Mouse (Mus musculus): ENCODE measurements around the gene Glce. TPM values are rescaled to one million over a fixed set of nuclear protein-coding genes. Genes with fewer than 3 reads are reported as not detected.
A peak's percentile ranks its signal among the peaks of the same experiment; 100 is the strongest.

Gene Glce
- total and polyA plus RNA-seq, 3 experiments, result 7.4 to 16.4 (median 13.1) TPM

- dilution Hi-C loops (cut with MboI; ENCODE audit: extremely low pct_ligation_motif_present, extremely low pct_unique_long_range_greater_than_20kb, low sequenced_read_pairs), result no loop called here
- no peak for TF ChIP-seq ETS1 (conservative IDR thresholded peaks at IDR 0.05; ENCODE audit: low read depth, low read length)
- no peak for TF ChIP-seq HCFC1 (IDR thresholded peaks at IDR 0.05; ENCODE audit: low read depth, low read length)
- no peak for TF ChIP-seq PAX5 (IDR thresholded peaks at IDR 0.05; ENCODE audit: low read length)
- no peak for TF ChIP-seq ELF1 (IDR thresholded peaks at IDR 0.05; ENCODE audit: low read depth, low read length)
- TF ChIP-seq CTCF (conservative IDR thresholded peaks at IDR 0.05 in 1 of 2, IDR thresholded peaks at IDR 0.05 in 1 of 2; ENCODE audit: low read depth in 2 of 2, low read length in 2 of 2), result no peak
- no peak for TF ChIP-seq TCF12 (IDR thresholded peaks at IDR 0.05; ENCODE audit: low read depth, low read length)
- no peak for TF ChIP-seq MAX (IDR thresholded peaks at IDR 0.05; ENCODE audit: low read length)
- no peak for TF ChIP-seq E2F4 (IDR thresholded peaks at IDR 0.05; ENCODE audit: insufficient replicate concordance, low read depth, low read length)
- Histone ChIP-seq H3K4me3 (replicated peaks in 1 of 3; ENCODE audit: low read depth in 2 of 3, low read length in 2 of 3, poor library complexity in 1 of 3) (no peak overlapping the region), H3K79me2 (replicated peaks; ENCODE audit: control insufficient read depth, extremely low read depth, insufficient read depth, poor library complexity, severe bottlenecking) (no peaks in the 10 kb centered on the region), H3K27ac (ENCODE audit: insufficient read depth, low read depth) (no peak overlapping the region), H3K9me3 (replicated peaks; ENCODE audit: low read length) (peaks cover 5% of the 10 kb centered on the region), H3K27me3 (replicated peaks) (peaks cover 1% of the 10 kb centered on the region), H3K4me2 (ENCODE audit: insufficient read depth, low read depth, poor library complexity, severe bottlenecking) (no peak overlapping the region), H3K4me1 (ENCODE audit: control insufficient read depth in 1 of 2, insufficient read depth in 2 of 2) (peaks cover 7% of the 10 kb centered on the region in 2 experiments), H3K9ac (ENCODE audit: insufficient read depth, low read depth) (no peak overlapping the region), H3K36me3 (replicated peaks in 1 of 2; ENCODE audit: control insufficient read depth in 1 of 2, insufficient read depth in 1 of 2, low read length in 1 of 2) (no peaks in the 10 kb centered on the region)
- in situ Hi-C loops (cut with MboI; ENCODE audit: low pct_ligation_motif_present, low pct_unique_long_range_greater_than_20kb, low sequenced_read_pairs), result no loop called here
- no peak for DNase-seq (ENCODE audit: extremely low read depth)
These were observed 49.8 kb upstream of the Glce start for GRCm38 (mm10) chr9:62172239-62172638.

- in situ Hi-C loops (cut with MboI; ENCODE audit: low pct_ligation_motif_present, low pct_unique_long_range_greater_than_20kb, low sequenced_read_pairs), result no loop called here
- peak; percentile 39 for DNase-seq (ENCODE audit: extremely low read depth)
- H3K4me2 ChIP-seq (ENCODE audit: insufficient read depth, low read depth, poor library complexity, severe bottlenecking), result no peak overlapping the region
- TF ChIP-seq MYC (IDR thresholded peaks at IDR 0.05; ENCODE audit: low read depth, low read length) (no peak), RAD21 (IDR thresholded peaks at IDR 0.05; ENCODE audit: low read depth, low read length) (no peak), RCOR1 (conservative IDR thresholded peaks at IDR 0.05; ENCODE audit: low read depth, low read length) (no peak), ZNF384 (IDR thresholded peaks at IDR 0.05; ENCODE audit: low read depth, low read length) (no peak), NRF1 (IDR thresholded peaks at IDR 0.05; ENCODE audit: low read depth, low read length) (no peak), USF1 (IDR thresholded peaks at IDR 0.05; ENCODE audit: low read depth, low read length) (no peak), POLR2AphosphoS2 (IDR thresholded peaks at IDR 0.05; ENCODE audit: low read depth, low read length) (no peak), E2F4 (IDR thresholded peaks at IDR 0.05; ENCODE audit: insufficient replicate concordance, low read depth, low read length) (no peak)
- dilution Hi-C loops (cut with MboI; ENCODE audit: extremely low pct_ligation_motif_present, extremely low pct_unique_long_range_greater_than_20kb, low sequenced_read_pairs), result no loop called here
- peaks cover under 1% of the 10 kb centered on the region for H3K27me3 ChIP-seq (replicated peaks)
- no peak overlapping the region for H3K9ac ChIP-seq (ENCODE audit: insufficient read depth, low read depth)
- no peak overlapping the region for H3K4me3 ChIP-seq (replicated peaks in 1 of 3; ENCODE audit: low read depth in 2 of 3, low read length in 2 of 3, poor library complexity in 1 of 3)
- H3K4me1 ChIP-seq (ENCODE audit: control insufficient read depth in 1 of 2, insufficient read depth in 2 of 2), result peaks cover 7% of the 10 kb centered on the region in 2 experiments
- no peaks in the 10 kb centered on the region for H3K79me2 ChIP-seq (replicated peaks; ENCODE audit: control insufficient read depth, extremely low read depth, insufficient read depth, poor library complexity, severe bottlenecking)
- no peak overlapping the region for H3K27ac ChIP-seq (ENCODE audit: insufficient read depth, low read depth)
- H3K36me3 ChIP-seq (replicated peaks in 1 of 2; ENCODE audit: control insufficient read depth in 1 of 2, insufficient read depth in 1 of 2, low read length in 1 of 2), result no peaks in the 10 kb centered on the region
- H3K9me3 ChIP-seq (replicated peaks; ENCODE audit: low read length), result peaks cover 5% of the 10 kb centered on the region
These were observed 48.5 kb upstream of the Glce start for GRCm38 (mm10) chr9:62170921-62171320.
